Mouse (Mus musculus) heart, postnatal 0 days (tissue): ENCODE results near the gene Igfbp4.

Experiments
- CTCF ChIP-seq: IDR thresholded peaks from 2 replicates; pipeline ENCODE4 v1.5.1; 2016; ENCODE audit warnings: antibody characterized with exemption, control low read depth, low read depth
- EP300 ChIP-seq: IDR thresholded peaks from 2 replicates; pipeline ENCODE4 v1.6.1; 2016; ENCODE audit warnings: antibody characterized with exemption, low read depth

GRCm38 (mm10) chr11:99101693-99102092, 60.6 kb downstream of the Igfbp4 start:
- TF ChIP-seq CTCF (no peak), EP300 (no peak)
